Mouse (Mus musculus) midbrain, postnatal 0 days (tissue): ENCODE measurements around the gene Nrxn2. TPM values are rescaled to one million over a fixed set of nuclear protein-coding genes. Genes with fewer than 3 reads are reported as not detected.

Experiments used
- ATAC-seq: fragments of 200-750 bp; cut with Nextera tagmentation; 2 replicates; pipeline ENCODE4 v1.8.0; 2017; ENCODE audit warnings: moderate number of reproducible peaks, mild to moderate bottlenecking, moderate TSS enrichment, moderate library complexity; ENCODE audit not compliant: low FRiP score
- DNase-seq: peaks from one replicate; pipeline ENCODE4 v3.0.0-alpha.2; 2015; ENCODE audit warnings: low spot score
- H3K27ac ChIP-seq: fragments of 300-500 bp; sonication (generic); 2 replicates; pipeline ENCODE4 v1.5.1; 2014; ENCODE audit warnings: low read depth, mild to moderate bottlenecking, low read length, mixed read lengths
- H3K27me3 ChIP-seq: fragments of 300-500 bp; sonication (generic); 2 replicates; pipeline ENCODE4 v1.6.1; 2014; ENCODE audit warnings: low read length, control low read depth, mixed read lengths; ENCODE audit not compliant: insufficient read depth
- H3K36me3 ChIP-seq: fragments of 300-500 bp; sonication (generic); 2 replicates; pipeline ENCODE4 v1.6.1; 2014; ENCODE audit warnings: low read length, control low read depth, mixed read lengths; ENCODE audit not compliant: insufficient read depth
- H3K4me1 ChIP-seq: fragments of 300-500 bp; sonication (generic); 2 replicates; pipeline ENCODE4 v1.6.1; 2014; ENCODE audit warnings: mild to moderate bottlenecking, control low read depth, antibody characterized with exemption, low read length, mixed read lengths; ENCODE audit not compliant: insufficient read depth
- H3K4me2 ChIP-seq: fragments of 300-500 bp; sonication (generic); 2 replicates; pipeline ENCODE4 v1.6.1; 2014; ENCODE audit warnings: low read depth, mild to moderate bottlenecking, low read length, mixed read lengths; ENCODE audit not compliant: poor library complexity, severe bottlenecking
- H3K4me3 ChIP-seq: fragments of 300-500 bp; sonication (generic); 2 replicates; pipeline ENCODE4 v1.5.1; 2014; ENCODE audit warnings: low read depth, mild to moderate bottlenecking, low read length, moderate library complexity
- H3K9ac ChIP-seq: fragments of 300-500 bp; sonication (generic); replicated peaks from 2 replicates; pipeline ENCODE4 v1.6.1; 2014; ENCODE audit warnings: mild to moderate bottlenecking, low read length, moderate library complexity, mixed read lengths; ENCODE audit not compliant: poor library complexity, severe bottlenecking
- H3K9me3 ChIP-seq: fragments of 300-500 bp; sonication (generic); 2 replicates; pipeline ENCODE4 v1.6.1; 2016; ENCODE audit warnings: low read length, control low read depth
- CTCF ChIP-seq: IDR thresholded peaks from 2 replicates; pipeline ENCODE4 v1.5.1; 2016; ENCODE audit warnings: antibody characterized with exemption, mild to moderate bottlenecking
- WGBS: fragments of 180-500 bp; shearing (Covaris S2); extraction: QIAGEN DNeasy Blood & Tissue Kit; methylation state at CpG from one replicate; pipeline ENCODE4 v1.1.7; 2014; 5-methylcytosine and 5-hydroxymethylcytosine counted together
- polyA plus RNA-seq: library from polyadenylated mRNA; unstranded; fragments of >200 nt; fragmentation: Nextera tagmentation; extraction: Ambion mirVana; gene quantifications from 2 replicates; pipeline ENCODE4 v1.2.1, GENCODE M21; 2015
- total RNA-seq: library from RNA; depleted of rRNA; stranded (reverse); fragments of >200 nt; gene quantifications from 2 replicates; pipeline ENCODE4 v1.2.3, GENCODE M21; 2014

Nrxn2 gene
- total and polyA plus RNA-seq, 2 experiments from 2014 or later = 75.7 to 382 TPM

- peaks cover 23% of the 10 kb centered on the region for H3K4me1 ChIP-seq
- DNase-seq (no peak), ATAC-seq (no peak)
- no peak overlapping the region for H3K4me2 ChIP-seq
- no peak for TF ChIP-seq CTCF
- 0 out of 2 replicates have a peak overlapping the region, but pooled peaks have one; percentile 1 for H3K27ac ChIP-seq
- H3K9ac ChIP-seq = no peak overlapping the region
- WGBS = 52% methylated on average over 10 of the region's 10 CpGs
- no peak overlapping the region for H3K4me3 ChIP-seq
- peaks cover 66% of the 10 kb centered on the region for H3K36me3 ChIP-seq
- H3K9me3 ChIP-seq = no peaks in the 10 kb centered on the region
- H3K27me3 ChIP-seq = no peaks in the 10 kb centered on the region
Measured at GRCm38 (mm10) chr19:6507393-6507792, 88.9 kb downstream of the Nrxn2 start.

- no peak for TF ChIP-seq CTCF
- no peaks in the 10 kb centered on the region for H3K27me3 ChIP-seq
- no peak overlapping the region for H3K9ac ChIP-seq
- ATAC-seq = no peak
- no peak overlapping the region for H3K4me2 ChIP-seq
- peaks cover under 1% of the 10 kb centered on the region; the same call in 1 of the 2 replicates for H3K4me1 ChIP-seq
- H3K9me3 ChIP-seq = no peaks in the 10 kb centered on the region
- no peak for DNase-seq
- 85% methylated on average over 10 of the region's 10 CpGs for WGBS
- peaks cover 78% of the 10 kb centered on the region for H3K36me3 ChIP-seq
- no peak overlapping the region for H3K4me3 ChIP-seq
- H3K27ac ChIP-seq = no peak overlapping the region
Measured at GRCm38 (mm10) chr19:6509881-6510280, 91.3 kb downstream of the Nrxn2 start.

GRCm38 (mm10) chr19:6510546-6510945 lies 92.0 kb downstream of the Nrxn2 start:
- DNase-seq = no peak
- peaks cover 75% of the 10 kb centered on the region for H3K36me3 ChIP-seq
- no peak overlapping the region for H3K4me3 ChIP-seq
- no peaks in the 10 kb centered on the region for H3K4me1 ChIP-seq
- H3K9ac ChIP-seq = no peak overlapping the region
- no peak for TF ChIP-seq CTCF
- no peak overlapping the region for H3K4me2 ChIP-seq
- no peaks in the 10 kb centered on the region for H3K9me3 ChIP-seq
- no peak overlapping the region for H3K27ac ChIP-seq
- 90% methylated on average over 2 of the region's 2 CpGs for WGBS
- no peaks in the 10 kb centered on the region for H3K27me3 ChIP-seq
- ATAC-seq = no peak

GRCm38 (mm10) chr19:6513389-6514139 lies 95.0 kb downstream of the Nrxn2 start:
- DNase-seq (no peak), ATAC-seq (no peak)
- Histone ChIP-seq H3K4me2 (no peak overlapping the region), H3K4me1 (peaks cover 12% of the 10 kb centered on the region), H3K36me3 (peaks cover 71% of the 10 kb centered on the region), H3K9me3 (no peaks in the 10 kb centered on the region), H3K9ac (no peak overlapping the region), H3K27ac (no peak overlapping the region), H3K27me3 (no peaks in the 10 kb centered on the region), H3K4me3 (no peak overlapping the region)
- peak; percentile 45; the same call in 1 of the 2 replicates for TF ChIP-seq CTCF
- WGBS = 7% methylated on average over 15 of the region's 15 CpGs

GRCm38 (mm10) chr19:6514940-6515339 lies 96.4 kb downstream of the Nrxn2 start:
- no peak overlapping the region for H3K27ac ChIP-seq
- H3K4me3 ChIP-seq = no peak overlapping the region
- DNase-seq (no peak), ATAC-seq (no peak)
- no peaks in the 10 kb centered on the region for H3K9me3 ChIP-seq
- no peaks in the 10 kb centered on the region for H3K27me3 ChIP-seq
- no peak overlapping the region for H3K9ac ChIP-seq
- H3K4me2 ChIP-seq = no peak overlapping the region
- H3K4me1 ChIP-seq = peaks cover 22% of the 10 kb centered on the region
- H3K36me3 ChIP-seq = peaks cover 65% of the 10 kb centered on the region
- 83% methylated on average over 6 of the region's 6 CpGs for WGBS
- no peak for TF ChIP-seq CTCF

GRCm38 (mm10) chr19:6515448-6515847 lies 96.9 kb downstream of the Nrxn2 start:
- Histone ChIP-seq H3K9me3 (no peaks in the 10 kb centered on the region), H3K4me2 (no peak overlapping the region), H3K27me3 (no peaks in the 10 kb centered on the region), H3K27ac (no peak overlapping the region), H3K4me3 (no peak overlapping the region), H3K36me3 (peaks cover 66% of the 10 kb centered on the region), H3K9ac (no peak overlapping the region), H3K4me1 (peaks cover 22% of the 10 kb centered on the region)
- 70% methylated on average over 5 of the region's 5 CpGs for WGBS
- no peak for ATAC-seq
- no peak for TF ChIP-seq CTCF
- DNase-seq = no peak
